Mouse (Mus musculus) ES-E14 (cell line): ENCODE results near the gene Pnpla2. TPM values are rescaled to one million over a fixed set of nuclear protein-coding genes. Genes with fewer than 3 reads are reported as not detected.

Source experiments
- DNase-seq: peaks from one replicate; pipeline ENCODE4 v3.0.0-alpha.2; 2013; ENCODE audit warnings: low read depth, low spot score
- H3K27ac ChIP-seq: 2 replicates; pipeline ENCODE4 v1.5.1; 2012; ENCODE audit warnings: low read depth, mild to moderate bottlenecking, low read length, moderate library complexity, mixed read lengths; ENCODE audit not compliant: poor library complexity, insufficient read depth, severe bottlenecking
- H3K36me3 ChIP-seq: 2 replicates; pipeline ENCODE4 v1.6.1; 2012; ENCODE audit warnings: mild to moderate bottlenecking, low read length, moderate library complexity, mixed read lengths; ENCODE audit not compliant: control insufficient read depth, poor library complexity, insufficient read depth, severe bottlenecking
- H3K4me1 ChIP-seq, 2 experiments: fragments of 150-350 bp in 1 of 2; sonication (generic) in 1 of 2; 2 replicates each; pipeline ENCODE4 v1.6.1; 2012; ENCODE audit warnings: low read length in 2 of 2, mild to moderate bottlenecking in 1 of 2, mixed read lengths in 1 of 2; ENCODE audit not compliant: control insufficient read depth in 2 of 2, insufficient read depth in 2 of 2, poor library complexity in 1 of 2
- H3K4me3 ChIP-seq, 2 experiments: fragments of 150-350 bp in 1 of 2; sonication (generic) in 1 of 2; 2 replicates each; pipeline ENCODE4 v1.5.1; 2012; ENCODE audit warnings: low read length in 2 of 2, low read depth in 1 of 2, mild to moderate bottlenecking in 1 of 2, mixed read lengths in 1 of 2; ENCODE audit not compliant: insufficient read depth in 1 of 2, poor library complexity in 1 of 2, severe bottlenecking in 1 of 2
- H3K9ac ChIP-seq: 2 replicates; pipeline ENCODE4 v1.6.1; 2012; ENCODE audit warnings: low read depth, mild to moderate bottlenecking, low read length, mixed read lengths; ENCODE audit not compliant: poor library complexity, insufficient read depth, severe bottlenecking
- H3K9me3 ChIP-seq: fragments of 150-350 bp; sonication (generic); 2 replicates; pipeline ENCODE4 v1.6.1; 2012; ENCODE audit warnings: low read depth, mild to moderate bottlenecking, low read length; ENCODE audit not compliant: control insufficient read depth, insufficient read depth
- CHD2 ChIP-seq: IDR thresholded peaks from 2 replicates; pipeline ENCODE4 v1.6.1; 2014; ENCODE audit warnings: mild to moderate bottlenecking, low read depth, low read length, inconsistent platforms
- HCFC1 ChIP-seq: IDR thresholded peaks from 2 replicates; pipeline ENCODE4 v1.6.1; 2012; ENCODE audit warnings: low read length, inconsistent platforms, borderline replicate concordance; ENCODE audit not compliant: insufficient read depth
- MAFK ChIP-seq: IDR thresholded peaks from 2 replicates; pipeline ENCODE4 v1.6.1; 2014; ENCODE audit warnings: mild to moderate bottlenecking, low read depth, low read length, inconsistent platforms; ENCODE audit not compliant: insufficient read depth
- ZC3H11A ChIP-seq: IDR thresholded peaks from 2 replicates; pipeline ENCODE4 v1.6.1; 2012; ENCODE audit warnings: low read depth, mild to moderate bottlenecking, inconsistent platforms, low read length, borderline replicate concordance
- ZNF384 ChIP-seq: IDR thresholded peaks from 2 replicates; pipeline ENCODE4 v1.6.1; 2012; ENCODE audit warnings: low read depth, low read length, inconsistent platforms
- in situ Hi-C, 2 experiments: fragments of 600-800 bp; cut with MboI; formaldehyde crosslinking; loops; one replicate each; pipeline ENCODE4 v1.15.1; 2025; ENCODE audit warnings: low sequenced_read_pairs in 2 of 2, inconsistent platforms in 1 of 2; ENCODE audit not compliant: unreplicated experiment in 2 of 2
- total RNA-seq: library from RNA; depleted of rRNA; stranded (reverse); fragments of 300-350 nt; gene quantifications from 2 replicates; pipeline ENCODE4 v1.2.3, GENCODE M21; 2012

The Pnpla2 gene
- total RNA-seq, 1 experiment, result 12.7 TPM

DNA sequence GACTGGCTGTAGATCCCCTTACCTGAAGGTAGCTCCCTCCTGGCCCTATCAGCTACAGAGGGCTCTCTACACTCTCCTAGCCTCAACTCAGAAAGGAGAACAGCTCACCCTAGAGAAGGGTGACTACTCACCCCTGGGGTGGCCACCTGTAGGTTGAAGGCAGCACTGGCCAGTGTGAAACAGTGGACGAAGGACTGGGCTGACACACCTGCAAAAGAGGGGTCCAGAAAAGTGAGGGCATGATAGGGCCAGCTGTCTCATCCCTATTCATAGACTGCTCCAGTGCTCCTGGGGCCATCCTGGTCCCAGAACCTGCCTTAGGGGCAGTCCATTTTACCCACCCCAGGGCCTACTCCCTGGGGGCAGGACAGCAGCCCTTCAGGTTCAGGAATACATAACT is 43.3 kb upstream of the Pnpla2 start:
- Histone ChIP-seq H3K27ac (no peak overlapping the region), H3K9ac (no peak overlapping the region), H3K9me3 (no peaks in the 10 kb centered on the region), H3K36me3 (peaks cover 12% of the 10 kb centered on the region; the same call in 1 of the 2 replicates), H3K4me3 (no peak overlapping the region), H3K4me1 (peaks cover 6 to 11% of the 10 kb centered on the region in 2 experiments; a peak in 3 of 4 replicates)
- no peak for TF ChIP-seq HCFC1
- TF ChIP-seq MAFK, result no peak
- TF ChIP-seq CHD2, result no peak
- no peak for TF ChIP-seq ZC3H11A
- TF ChIP-seq ZNF384, result no peak
- no peak for DNase-seq
- in situ Hi-C loops, result no loop called here

DNA sequence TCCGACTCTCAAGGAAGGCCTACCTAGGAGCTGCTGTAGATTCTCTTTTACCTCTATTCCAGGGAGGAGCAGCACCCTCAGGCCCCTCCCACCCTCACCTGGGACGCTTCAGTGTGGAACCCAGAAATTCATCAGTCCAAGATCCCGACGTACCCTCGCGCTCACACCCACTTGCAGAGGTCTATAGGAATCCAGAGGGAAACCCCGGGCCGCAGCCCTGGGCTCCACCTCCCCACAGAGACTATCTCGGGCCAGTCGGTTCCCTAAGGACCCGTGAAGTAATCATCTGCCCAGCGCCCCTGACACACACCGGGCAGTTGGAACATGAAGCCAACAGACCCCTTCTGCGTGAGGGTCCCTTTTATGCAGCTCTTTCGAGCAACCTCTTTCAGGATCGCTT is 41.7 kb upstream of the Pnpla2 start:
- DNase-seq, result no peak
- Histone ChIP-seq H3K4me3 (peak overlapping the region; percentile 91 to 94), H3K4me1 (peaks cover 6 to 15% of the 10 kb centered on the region in 2 experiments; a peak in 3 of 4 replicates), H3K9ac (peak overlapping the region; percentile 89), H3K36me3 (peaks cover 9% of the 10 kb centered on the region; the same call in 1 of the 2 replicates), H3K9me3 (no peaks in the 10 kb centered on the region), H3K27ac (no peak overlapping the region)
- in situ Hi-C loops, result no loop called here
- TF ChIP-seq HCFC1 (no peak), ZNF384 (no peak), MAFK (no peak), CHD2 (no peak), ZC3H11A (no peak)

DNA sequence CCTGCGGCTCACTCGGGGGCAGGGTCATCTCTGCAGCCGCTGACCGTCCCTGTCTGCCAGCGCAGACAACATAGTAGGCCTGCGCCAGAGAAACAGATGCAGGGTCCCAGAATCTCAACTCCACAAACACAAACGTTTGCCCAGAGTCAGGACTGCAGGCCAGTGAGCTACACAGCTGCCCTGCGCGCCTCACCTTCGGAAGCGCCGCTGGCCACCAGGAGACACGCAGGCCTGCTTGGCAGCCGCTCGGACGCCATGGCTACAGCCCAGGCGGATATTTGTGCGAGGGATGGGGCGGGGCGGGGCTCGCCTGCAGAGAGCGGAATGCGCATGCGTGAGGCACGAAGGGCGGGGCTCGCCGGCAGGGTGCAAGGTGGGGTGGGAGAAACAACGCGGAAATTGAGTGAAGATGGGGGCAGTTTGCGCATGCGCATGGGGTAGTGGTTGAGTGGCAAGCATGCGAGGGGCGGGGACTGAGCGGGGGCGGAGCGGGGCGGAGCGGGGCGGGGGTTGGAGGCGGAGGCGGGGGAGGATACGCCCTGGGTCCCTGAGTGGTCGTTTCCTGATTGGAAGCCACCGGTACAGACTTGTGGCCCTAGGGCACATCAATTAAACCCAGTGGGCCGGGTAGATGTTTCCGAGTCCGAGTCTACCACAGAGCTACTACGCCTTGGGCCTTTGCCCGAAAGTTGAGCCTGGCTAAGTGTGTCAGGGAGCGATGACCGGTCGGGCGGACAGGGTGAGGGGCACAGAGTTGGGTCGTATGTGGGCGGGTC is 41.0 kb upstream of the Pnpla2 start, which contains the start of gene Gatd1:
Gene Gatd1, minus strand, starts transcription at position 328 of the 776 bp plus-strand sequence.
- peak; percentile 100 for DNase-seq
- no peak for TF ChIP-seq MAFK
- TF ChIP-seq HCFC1, result 0 out of 2 replicates have a peak, but pooled peaks have one; percentile 29
- in situ Hi-C loops, result no loop called here
- H3K9ac ChIP-seq, result peak within 1 kb of the TSS; percentile 89
- peak within 1 kb of the TSS; percentile 91 to 94 for H3K4me3 ChIP-seq
- H3K27ac ChIP-seq, result no peak within 1 kb of the TSS; the same call in 1 of the 2 replicates
- H3K9me3 ChIP-seq, result no peaks in the 10 kb centered on the region
- H3K36me3 ChIP-seq, result peaks cover 6% of the 10 kb centered on the region; the same call in 1 of the 2 replicates
- peaks cover 6 to 14% of the 10 kb centered on the region in 2 experiments; a peak in 3 of 4 replicates for H3K4me1 ChIP-seq

DNA sequence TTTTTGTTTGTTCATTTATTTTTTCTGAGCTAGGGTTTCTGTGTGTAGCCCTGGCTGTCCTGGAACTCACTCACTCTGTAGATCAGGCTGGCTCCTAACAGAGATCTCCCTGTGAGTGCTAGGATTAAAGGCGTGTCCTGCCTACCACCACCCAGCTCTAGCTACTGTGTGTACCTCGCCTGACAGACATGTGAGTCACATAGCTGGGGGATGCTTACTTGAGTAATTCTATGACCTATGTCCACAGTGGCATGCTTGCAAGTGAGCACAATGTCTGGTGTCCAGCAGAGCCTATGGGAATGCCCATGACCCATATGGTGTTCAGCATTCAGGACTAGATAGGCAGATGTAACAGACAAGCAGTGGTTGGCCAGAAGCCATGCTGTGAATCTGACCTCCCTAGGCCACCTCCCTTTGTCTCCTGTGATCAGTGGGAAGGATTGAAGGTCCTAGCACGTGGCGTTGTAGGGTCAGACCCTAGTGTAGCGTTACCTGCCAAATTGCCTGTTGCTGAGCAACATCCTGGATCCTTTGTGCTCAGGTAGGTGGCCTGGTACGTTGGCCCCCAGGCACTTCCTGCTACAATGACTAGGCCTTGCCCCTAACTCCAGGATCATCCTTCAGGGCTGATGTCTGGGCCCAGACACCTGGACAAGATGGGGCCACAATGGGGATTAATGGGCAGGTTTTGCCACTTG is 38.7 kb upstream of the Pnpla2 start:
- H3K4me1 ChIP-seq, result peaks cover 6 to 11% of the 10 kb centered on the region in 2 experiments; a peak in 3 of 4 replicates
- no peaks in the 10 kb centered on the region for H3K9me3 ChIP-seq
- H3K27ac ChIP-seq, result peak overlapping the region; percentile 43; the same call in 1 of the 2 replicates
- in situ Hi-C loops, result no loop called here
- no peak overlapping the region for H3K9ac ChIP-seq
- no peak overlapping the region for H3K4me3 ChIP-seq
- H3K36me3 ChIP-seq, result no peaks in the 10 kb centered on the region
- no peak for DNase-seq
- TF ChIP-seq MAFK (no peak), CHD2 (no peak), HCFC1 (no peak), ZC3H11A (no peak), ZNF384 (no peak)
